Mouse (Mus musculus) embryonic facial prominence, embryonic 11.5 days (tissue): ENCODE results near the gene Fbxo41. TPM values are rescaled to one million over a fixed set of nuclear protein-coding genes. Genes with fewer than 3 reads are reported as not detected.
A peak's percentile ranks its signal among the peaks of the same experiment; 100 is the strongest.

ENCODE experiments used
- ATAC-seq: fragments of 200-750 bp; cut with Nextera tagmentation; replicated peaks from 2 replicates; pipeline ENCODE4 v1.8.0; 2017; ENCODE audit warnings: low read depth; ENCODE audit not compliant: insufficient number of reproducible peaks, low FRiP score, low TSS enrichment
- DNase-seq: peaks from one replicate; pipeline ENCODE4 v3.0.0-alpha.2; 2015; ENCODE audit warnings: low spot score
- H3K27ac ChIP-seq: fragments of 300-500 bp; sonication (generic); replicated peaks from 2 replicates; pipeline ENCODE4 v1.5.1; 2014; ENCODE audit warnings: mild to moderate bottlenecking, low read depth, low read length, control low read depth
- H3K27me3 ChIP-seq: fragments of 300-500 bp; sonication (generic); 2 replicates; pipeline ENCODE4 v1.6.1; 2014; ENCODE audit warnings: mild to moderate bottlenecking, low read length, moderate library complexity, mixed read lengths; ENCODE audit not compliant: control insufficient read depth, insufficient read depth
- H3K36me3 ChIP-seq: fragments of 300-500 bp; sonication (generic); replicated peaks from 2 replicates; pipeline ENCODE4 v1.6.1; 2014; ENCODE audit warnings: low read depth, mild to moderate bottlenecking, low read length, moderate library complexity, mixed read lengths; ENCODE audit not compliant: control insufficient read depth, insufficient read depth
- H3K4me1 ChIP-seq: fragments of 300-500 bp; sonication (generic); 2 replicates; pipeline ENCODE4 v1.6.1; 2014; ENCODE audit warnings: low read length, mixed read lengths; ENCODE audit not compliant: control insufficient read depth, insufficient read depth
- H3K4me2 ChIP-seq: fragments of 300-500 bp; sonication (generic); 2 replicates; pipeline ENCODE4 v1.6.1; 2014; ENCODE audit warnings: low read depth, mild to moderate bottlenecking, control low read depth, low read length, moderate library complexity
- H3K4me3 ChIP-seq: fragments of 300-500 bp; sonication (generic); 2 replicates; pipeline ENCODE4 v1.5.1; 2014; ENCODE audit warnings: low read depth, low read length, control low read depth
- H3K9ac ChIP-seq: fragments of 300-500 bp; sonication (generic); replicated peaks from 2 replicates; pipeline ENCODE4 v1.6.1; 2014; ENCODE audit warnings: mild to moderate bottlenecking, control low read depth, low read length
- H3K9me3 ChIP-seq: fragments of 300-500 bp; sonication (generic); replicated peaks from 2 replicates; pipeline ENCODE4 v1.6.1; 2016; ENCODE audit warnings: mild to moderate bottlenecking, low read length, inconsistent platforms, mixed read lengths; ENCODE audit not compliant: control insufficient read depth
- WGBS: fragments of 180-500 bp; shearing (Covaris S2); extraction: QIAGEN DNeasy Blood & Tissue Kit; methylation state at CpG from one replicate; pipeline ENCODE4 v1.1.7; 2014; 5-methylcytosine and 5-hydroxymethylcytosine counted together
- polyA plus RNA-seq: library from polyadenylated mRNA; unstranded; fragments of >200 nt; fragmentation: Nextera tagmentation; extraction: Ambion mirVana; gene quantifications from 2 replicates; pipeline ENCODE4 v1.2.1, GENCODE M21; 2014

Gene Fbxo41
- polyA plus RNA-seq, 1 experiment from 2014 or later: 0.35 TPM

- DNase-seq (no peak), ATAC-seq (no peak)
- Histone ChIP-seq H3K27me3 (no peaks in the 10 kb centered on the region), H3K9ac (no peak overlapping the region), H3K36me3 (peaks cover 2% of the 10 kb centered on the region), H3K4me3 (no peak overlapping the region), H3K27ac (no peak overlapping the region), H3K4me1 (no peaks in the 10 kb centered on the region), H3K4me2 (no peak overlapping the region), H3K9me3 (no peaks in the 10 kb centered on the region)
- WGBS: 93% methylated on average over 5 of the region's 6 CpGs
Observed at GRCm38 (mm10) chr6:85436631-85437030, 66.2 kb downstream of the Fbxo41 start.

- Histone ChIP-seq H3K9me3 (no peaks in the 10 kb centered on the region), H3K27ac (no peak overlapping the region), H3K4me3 (no peak overlapping the region), H3K36me3 (peaks cover 2% of the 10 kb centered on the region; the same call in 1 of the 2 replicates), H3K4me1 (no peaks in the 10 kb centered on the region), H3K9ac (no peak overlapping the region), H3K27me3 (no peaks in the 10 kb centered on the region), H3K4me2 (no peak overlapping the region)
- 80% methylated on average over 1 of the region's 1 CpGs for WGBS
- ATAC-seq: no peak
- DNase-seq: no peak
Observed at GRCm38 (mm10) chr6:85436204-85436603, 66.6 kb downstream of the Fbxo41 start.

GRCm38 (mm10) chr6:85433865-85434264, 68.9 kb downstream of the Fbxo41 start:
- Histone ChIP-seq H3K4me3 (no peak overlapping the region), H3K4me2 (no peak overlapping the region), H3K4me1 (no peaks in the 10 kb centered on the region), H3K27ac (no peak overlapping the region), H3K27me3 (no peaks in the 10 kb centered on the region), H3K9me3 (no peaks in the 10 kb centered on the region), H3K9ac (no peak overlapping the region), H3K36me3 (no peaks in the 10 kb centered on the region)
- WGBS: 82% methylated on average over 5 of the region's 5 CpGs
- ATAC-seq (no peak), DNase-seq (no peak)

GRCm38 (mm10) chr6:85431842-85432431, 70.9 kb downstream of the Fbxo41 start, which contains the start of gene Smyd5:
TSS of gene Smyd5 (plus strand) at chr6:85431989.
- Histone ChIP-seq H3K9ac (peak within 1 kb of the TSS; percentile 89), H3K4me2 (peak within 1 kb of the TSS; percentile 84), H3K27me3 (no peaks in the 10 kb centered on the region), H3K4me1 (no peaks in the 10 kb centered on the region), H3K27ac (no peak within 1 kb of the TSS), H3K36me3 (no peaks in the 10 kb centered on the region), H3K9me3 (no peaks in the 10 kb centered on the region), H3K4me3 (peak within 1 kb of the TSS; percentile 92)
- DNase-seq (peak; percentile 89), ATAC-seq (peak; percentile 79)
- WGBS: 0% methylated on average over 39 of the region's 39 CpGs

- no peak overlapping the region for H3K27ac ChIP-seq
- H3K4me3 ChIP-seq: peak overlapping the region; percentile 92
- 45% methylated on average over 8 of the region's 8 CpGs for WGBS
- no peaks in the 10 kb centered on the region for H3K27me3 ChIP-seq
- H3K9ac ChIP-seq: peak overlapping the region; percentile 89
- H3K9me3 ChIP-seq: no peaks in the 10 kb centered on the region
- H3K4me2 ChIP-seq: peak overlapping the region; percentile 84
- H3K4me1 ChIP-seq: no peaks in the 10 kb centered on the region
- no peak for DNase-seq
- no peak; the same call in none of the 2 replicates for ATAC-seq
- no peaks in the 10 kb centered on the region for H3K36me3 ChIP-seq
Observed at GRCm38 (mm10) chr6:85431274-85431841, 71.4 kb downstream of the Fbxo41 start.

- H3K4me2 ChIP-seq: no peak within 1 kb of the TSS
- H3K9ac ChIP-seq: no peak within 1 kb of the TSS
- H3K4me3 ChIP-seq: no peak within 1 kb of the TSS
- WGBS: 9% methylated on average over 28 of the region's 28 CpGs
- ATAC-seq (no peak), DNase-seq (no peak)
- no peaks in the 10 kb centered on the region for H3K4me1 ChIP-seq
- no peak within 1 kb of the TSS for H3K27ac ChIP-seq
- H3K9me3 ChIP-seq: no peaks in the 10 kb centered on the region
- H3K27me3 ChIP-seq: peaks cover 5% of the 10 kb centered on the region; the same call in 1 of the 2 replicates
- H3K36me3 ChIP-seq: no peaks in the 10 kb centered on the region
Observed at GRCm38 (mm10) chr6:85423836-85424379, 78.9 kb downstream of the Fbxo41 start, which contains the start of gene Noto. TSS of gene Noto (plus strand) at chr6:85423886.

Other genes with a start within 250 kb of the Fbxo41 start
- 4.7 and 5.6 TPM in 2 replicates for gene Sfxn5, start 169.6 kb downstream of the Fbxo41 start, polyA plus RNA-seq
- 3.1 TPM in 2 replicates for gene Rab11fip5, start 128.4 kb downstream of the Fbxo41 start, polyA plus RNA-seq
- gene Noto, start 79.1 kb downstream of the Fbxo41 start, polyA plus RNA-seq: not detected in 2 replicates
- 56.3 and 56.4 TPM in 2 replicates for gene Smyd5, start 71.0 kb downstream of the Fbxo41 start, polyA plus RNA-seq
- 713 and 720 TPM in 2 replicates for gene Cct7, start 51.5 kb downstream of the Fbxo41 start, polyA plus RNA-seq
- 23.5 and 23.7 TPM in 2 replicates for gene Pradc1, start 51.0 kb downstream of the Fbxo41 start, polyA plus RNA-seq
- not detected in 2 replicates for gene Egr4, start 10.6 kb upstream of the Fbxo41 start, polyA plus RNA-seq
- gene Alms1, start 84.5 kb upstream of the Fbxo41 start, polyA plus RNA-seq: 7.6 and 7.8 TPM in 2 replicates
- gene Nat8f7, start 210.2 kb upstream of the Fbxo41 start, polyA plus RNA-seq: not detected in 2 replicates